Mouse (Mus musculus): Measurements from ENCODE around the gene Alg9.

Gene Alg9

GRCm38 (mm10) chr9:50756711-50757110 lies 18.1 kb upstream of the Alg9 start:
- no peak for DNase-seq (ENCODE audit: low read depth, low spot score)

- no peak for DNase-seq (ENCODE audit: low read depth, low spot score)
Observed at GRCm38 (mm10) chr9:50761520-50762243, 13.1 kb upstream of the Alg9 start.

- no peak for DNase-seq (ENCODE audit: low read depth, low spot score)
Observed at GRCm38 (mm10) chr9:50763331-50763730, 11.5 kb upstream of the Alg9 start.

GRCm38 (mm10) chr9:50767531-50768106 lies 7.2 kb upstream of the Alg9 start:
- peak; percentile 35 for DNase-seq (ENCODE audit: low read depth, low spot score)

GRCm38 (mm10) chr9:50768107-50769002 lies 6.5 kb upstream of the Alg9 start, which contains the start of gene Fdxacb1:
Gene Fdxacb1 (plus strand): TSS chr9:50768236.
- DNase-seq (ENCODE audit: low read depth, low spot score): peak; percentile 99

GRCm38 (mm10) chr9:50770011-50770410 lies 4.8 kb upstream of the Alg9 start:
- DNase-seq (ENCODE audit: low read depth, low spot score): no peak

- no peak for DNase-seq (ENCODE audit: low read depth, low spot score)
Observed at GRCm38 (mm10) chr9:50774026-50774462, 775 bp upstream of the Alg9 start.

- no peak for DNase-seq (ENCODE audit: low read depth, low spot score)
Observed at GRCm38 (mm10) chr9:50775662-50776126, 875 bp downstream of the Alg9 start.

GRCm38 (mm10) chr9:50776162-50776760 lies 1.4 kb downstream of the Alg9 start:
- no peak for DNase-seq (ENCODE audit: low read depth, low spot score)

- no peak for DNase-seq (ENCODE audit: low read depth, low spot score)
Observed at GRCm38 (mm10) chr9:50782155-50782554, 7.3 kb downstream of the Alg9 start.

GRCm38 (mm10) chr9:50795266-50795665 lies 20.4 kb downstream of the Alg9 start:
- no peak for DNase-seq (ENCODE audit: low read depth, low spot score)

GRCm38 (mm10) chr9:50796776-50797175 lies 22.0 kb downstream of the Alg9 start:
- DNase-seq (ENCODE audit: low read depth, low spot score): no peak

GRCm38 (mm10) chr9:50797641-50798040 lies 22.8 kb downstream of the Alg9 start:
- DNase-seq (ENCODE audit: low read depth, low spot score): no peak

- DNase-seq (ENCODE audit: low read depth, low spot score): no peak
Observed at GRCm38 (mm10) chr9:50798368-50798767, 23.5 kb downstream of the Alg9 start.

- DNase-seq (ENCODE audit: low read depth, low spot score): peak; percentile 10
Observed at GRCm38 (mm10) chr9:50800985-50801384, 26.2 kb downstream of the Alg9 start.

- no peak for DNase-seq (ENCODE audit: low read depth, low spot score)
Observed at GRCm38 (mm10) chr9:50803055-50803671, 28.3 kb downstream of the Alg9 start.

GRCm38 (mm10) chr9:50808471-50808870 lies 33.7 kb downstream of the Alg9 start:
- no peak for DNase-seq (ENCODE audit: low read depth, low spot score)

- no peak for DNase-seq (ENCODE audit: low read depth, low spot score)
Observed at GRCm38 (mm10) chr9:50809146-50809545, 34.3 kb downstream of the Alg9 start.

GRCm38 (mm10) chr9:50811187-50811586 lies 36.4 kb downstream of the Alg9 start:
- DNase-seq (ENCODE audit: low read depth, low spot score): no peak

- no peak for DNase-seq (ENCODE audit: low read depth, low spot score)
Observed at GRCm38 (mm10) chr9:50811746-50812145, 36.9 kb downstream of the Alg9 start.

GRCm38 (mm10) chr9:50813796-50814195 lies 39.0 kb downstream of the Alg9 start:
- no peak for DNase-seq (ENCODE audit: low read depth, low spot score)
